Mouse (Mus musculus) C3H10T1/2 (cell line): Measurements from ENCODE around the gene Tufm. TPM values are rescaled to one million over a fixed set of nuclear protein-coding genes. Genes with fewer than 3 reads are reported as not detected.

Experiments used
- polyA plus RNA-seq, 2 experiments: library from polyadenylated mRNA; unstranded; fragments of >200 nt; fragmentation: generic; extraction: Trizol; gene quantifications; one replicate each; pipeline ENCODE4 v1.2.1; 2012; ENCODE audit warnings: missing spikeins in 2 of 2

The Tufm gene
- polyA plus RNA-seq: 100 to 1,000 TPM; 113 to 212 TPM

GRCm38 (mm10) chr7:126487052-126487483 lies at the start of gene Tufm:
Gene Tufm, plus strand, starts transcription at chr7:126487361.

GRCm38 (mm10) chr7:126463004-126463403 lies 24.2 kb upstream of the Tufm start, which contains the start of gene Atp2a1:
Gene Atp2a1, minus strand, starts transcription at chr7:126463108.

GRCm38 (mm10) chr7:126474993-126475581 lies 12.1 kb upstream of the Tufm start, which contains the start of gene Sh2b1:
Gene Sh2b1, minus strand, starts transcription at chr7:126475424.

GRCm38 (mm10) chr7:126503273-126503878 lies 16.2 kb downstream of the Tufm start, which contains the start of gene Atxn2l:
Gene Atxn2l, minus strand, starts transcription at chr7:126503437.

Other genes starting within 250 kb of the Tufm start
- 1 to 10 TPM; 2.4 to 7.4 TPM for gene Sbk1, start 214.7 kb upstream of the Tufm start, polyA plus RNA-seq
- under 1 TPM; 0.06 to 0.24 TPM for gene Lat, start 117.8 kb upstream of the Tufm start, polyA plus RNA-seq
- 10 to 100 TPM; 29.3 to 68.5 TPM for gene Spns1, start 109.9 kb upstream of the Tufm start, polyA plus RNA-seq
- 1 to 10 TPM in 1 of 2 experiments, under 1 TPM in 1; 0.76 to 2.2 TPM for gene Nfatc2ip, start 90.6 kb upstream of the Tufm start, polyA plus RNA-seq
- gene Cd19, start 72.5 kb upstream of the Tufm start, polyA plus RNA-seq: not detected
- gene Rabep2, start 58.6 kb upstream of the Tufm start, polyA plus RNA-seq: 10 to 100 TPM; 11.8 to 23.9 TPM
- gene Atp2a1, start 24.3 kb upstream of the Tufm start, polyA plus RNA-seq: under 1 TPM; 0.06 to 0.48 TPM
- gene Sh2b1, start 11.9 kb upstream of the Tufm start, polyA plus RNA-seq: 10 to 100 TPM; 10.5 to 37.6 TPM
- 10 to 100 TPM; 26.2 to 51.5 TPM for gene Atxn2l, start 16.1 kb downstream of the Tufm start, polyA plus RNA-seq
- gene Eif3c, start 79.0 kb downstream of the Tufm start, polyA plus RNA-seq: 100 to 1,000 TPM in 1 of 2 experiments, 10 to 100 TPM in 1; 71.1 to 121 TPM
- under 1 TPM; 0.28 to 0.60 TPM for gene Apobr, start 97.6 kb downstream of the Tufm start, polyA plus RNA-seq
- gene Cln3, start 98.5 kb downstream of the Tufm start, polyA plus RNA-seq: under 1 TPM; 0.26 to 0.27 TPM
- not detected for gene Il27, start 107.6 kb downstream of the Tufm start, polyA plus RNA-seq
- 100 to 1,000 TPM in 1 of 2 experiments, 10 to 100 TPM in 1; 12.1 to 109 TPM for gene Nupr1, start 143.5 kb downstream of the Tufm start, polyA plus RNA-seq
- gene Sgf29, start 161.9 kb downstream of the Tufm start, polyA plus RNA-seq: 10 to 100 TPM; 24.3 to 64.3 TPM
- 10 to 100 TPM in 1 of 2 experiments, under 1 TPM in 1; 0.02 to 11.3 TPM for gene Sult1a1, start 189.1 kb downstream of the Tufm start, polyA plus RNA-seq
- gene Bola2, start 208.0 kb downstream of the Tufm start, polyA plus RNA-seq: 100 to 1,000 TPM in 1 of 2 experiments, 10 to 100 TPM in 1; 72.6 to 201 TPM
- 1 to 10 TPM; 5.3 to 7.8 TPM for gene Slx1b, start 208.4 kb downstream of the Tufm start, polyA plus RNA-seq
- 1 to 10 TPM; 4.1 to 4.4 TPM for gene Coro1a, start 220.4 kb downstream of the Tufm start, polyA plus RNA-seq